Mouse (Mus musculus): ENCODE results near the gene Soga1. TPM values are rescaled to one million over a fixed set of nuclear protein-coding genes. Genes with fewer than 3 reads are reported as not detected.
A peak's percentile ranks its signal among the peaks of the same experiment; 100 is the strongest.

Soga1 gene
- polyA plus RNA-seq, 1 experiment, result 9.8 TPM

DNA sequence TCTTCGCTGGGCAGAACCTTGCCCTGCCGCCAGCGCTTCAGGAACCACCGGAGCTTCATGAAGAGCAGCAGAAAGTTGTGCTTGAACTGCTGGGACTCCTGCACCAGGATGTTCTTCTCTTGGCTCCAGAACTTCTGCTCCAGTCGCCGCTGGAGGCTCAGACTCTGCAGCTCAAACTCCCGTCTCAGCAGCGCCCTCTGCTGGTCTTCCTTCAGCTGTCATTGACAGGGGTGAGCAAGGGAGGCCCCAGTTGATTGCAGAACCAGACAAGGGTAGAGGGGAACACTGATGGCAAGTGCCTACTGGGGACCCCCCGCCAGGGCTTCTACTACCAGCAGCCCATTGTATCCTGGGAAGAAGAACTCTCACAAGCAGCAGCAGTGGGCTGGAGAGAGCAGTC, 48.2 kb downstream of the Soga1 start:
- TF ChIP-seq CTCF (IDR thresholded peaks at IDR 0.05; ENCODE audit: low read depth, low read length) (peak; percentile 92), POLR2A (IDR thresholded peaks at IDR 0.05; ENCODE audit: insufficient read depth, low read length) (no peak), EP300 (IDR thresholded peaks at IDR 0.05; ENCODE audit: insufficient read depth, low read depth, low read length) (no peak)
- 0 out of 2 replicates have a peak overlapping the region, but pooled peaks have one; percentile 2 for H3K9ac ChIP-seq (ENCODE audit: low read depth, poor library complexity, severe bottlenecking)

DNA sequence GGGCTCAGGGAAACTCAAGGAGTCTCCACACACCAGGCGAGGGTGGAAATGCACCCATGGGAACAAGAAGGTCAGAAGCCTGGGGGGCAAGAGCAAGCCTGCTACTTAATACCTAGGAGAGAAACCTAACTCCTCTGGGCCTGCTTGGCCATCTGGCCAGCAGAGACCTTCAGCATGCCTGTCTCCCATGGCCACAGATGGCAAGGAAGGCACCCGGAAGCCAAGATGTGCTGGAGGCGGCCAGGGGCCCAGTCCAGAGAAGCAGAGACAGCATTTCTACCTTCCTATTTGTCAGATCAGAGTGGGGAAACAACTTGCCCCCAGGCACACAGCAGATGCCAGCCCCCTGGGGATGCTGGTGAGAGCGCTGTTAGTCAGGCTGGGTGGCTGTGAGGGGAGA, 50.8 kb downstream of the Soga1 start:
- TF ChIP-seq EP300 (IDR thresholded peaks at IDR 0.05; ENCODE audit: insufficient read depth, low read depth, low read length) (no peak), CTCF (IDR thresholded peaks at IDR 0.05; ENCODE audit: low read depth, low read length) (no peak), POLR2A (IDR thresholded peaks at IDR 0.05; ENCODE audit: insufficient read depth, low read length) (no peak)
- no peaks in the 10 kb centered on the region for H3K27me3 ChIP-seq (ENCODE audit: control insufficient read depth, insufficient read depth, low read length, poor library complexity, severe bottlenecking)
- no peak overlapping the region for H3K9ac ChIP-seq (ENCODE audit: low read depth, poor library complexity, severe bottlenecking)
- H3K27ac ChIP-seq (ENCODE audit: insufficient read depth, low read length), result no peak overlapping the region
- H3K36me3 ChIP-seq (ENCODE audit: control insufficient read depth, insufficient read depth, low read length, poor library complexity, severe bottlenecking), result no peaks in the 10 kb centered on the region
- no peaks in the 10 kb centered on the region for H3K4me1 ChIP-seq (ENCODE audit: control insufficient read depth, insufficient read depth, low read length)
- H3K9me3 ChIP-seq (replicated peaks; ENCODE audit: control insufficient read depth, insufficient read depth, low read length, poor library complexity, severe bottlenecking), result peaks cover 4% of the 10 kb centered on the region
- H3K4me3 ChIP-seq (ENCODE audit: low read depth, low read length), result no peak overlapping the region

More for the DNA sequence above, 48.2 kb downstream of the Soga1 start:
- Histone ChIP-seq H3K4me1 (ENCODE audit: control insufficient read depth, insufficient read depth, low read length) (no peaks in the 10 kb centered on the region), H3K27me3 (ENCODE audit: control insufficient read depth, insufficient read depth, low read length, poor library complexity, severe bottlenecking) (no peaks in the 10 kb centered on the region), H3K36me3 (ENCODE audit: control insufficient read depth, insufficient read depth, low read length, poor library complexity, severe bottlenecking) (no peaks in the 10 kb centered on the region), H3K4me3 (ENCODE audit: low read depth, low read length) (peak overlapping the region; percentile 50), H3K27ac (ENCODE audit: insufficient read depth, low read length) (no peak overlapping the region), H3K9me3 (replicated peaks; ENCODE audit: control insufficient read depth, insufficient read depth, low read length, poor library complexity, severe bottlenecking) (no peaks in the 10 kb centered on the region)

DNA sequence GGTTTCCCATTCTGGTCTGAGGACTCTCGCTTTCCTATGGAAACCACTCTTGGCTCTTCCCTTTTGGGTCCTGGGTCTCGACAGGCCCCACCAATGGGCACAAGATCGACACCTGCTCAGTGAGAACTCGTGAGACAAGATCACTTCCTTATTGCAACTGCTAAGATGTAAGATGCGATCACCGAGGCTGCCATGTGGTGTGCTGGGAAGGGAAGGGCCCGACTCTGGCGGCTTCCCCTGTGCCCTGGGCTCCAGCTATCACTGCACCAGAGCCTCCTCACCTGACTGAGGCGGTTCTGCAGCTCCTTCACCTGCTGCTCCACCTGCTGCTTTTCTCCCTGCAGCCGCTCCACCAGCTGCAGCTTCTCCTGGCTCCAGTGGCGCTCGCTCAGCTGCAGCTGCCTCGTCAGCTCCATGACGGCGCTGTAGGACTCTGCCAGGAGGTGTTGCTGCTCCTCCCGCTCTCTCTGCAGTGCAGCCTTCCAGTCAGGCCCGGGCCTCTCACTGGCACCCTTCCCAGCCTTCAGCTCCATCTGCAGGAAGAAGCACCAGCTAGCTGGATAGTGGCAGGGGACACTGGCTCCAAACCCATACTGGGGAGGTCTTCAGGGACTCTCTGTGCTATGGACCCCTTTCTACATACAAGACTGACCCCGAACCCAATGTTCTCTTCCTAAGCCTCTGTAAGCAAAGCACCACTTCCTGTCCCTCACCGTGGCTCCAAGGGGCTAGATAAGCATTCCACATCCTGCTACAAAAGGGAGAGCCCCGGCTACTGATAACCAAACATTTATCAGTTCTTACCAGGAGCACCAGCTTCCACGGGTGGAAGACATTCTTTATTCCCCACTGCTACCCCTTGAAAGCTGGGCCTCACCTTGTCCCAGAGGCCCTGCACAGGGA, 51.7 kb downstream of the Soga1 start:
- Histone ChIP-seq H3K36me3 (ENCODE audit: control insufficient read depth, insufficient read depth, low read length, poor library complexity, severe bottlenecking) (no peaks in the 10 kb centered on the region), H3K4me1 (ENCODE audit: control insufficient read depth, insufficient read depth, low read length) (no peaks in the 10 kb centered on the region), H3K4me3 (ENCODE audit: low read depth, low read length) (no peak overlapping the region), H3K27me3 (ENCODE audit: control insufficient read depth, insufficient read depth, low read length, poor library complexity, severe bottlenecking) (no peaks in the 10 kb centered on the region), H3K9ac (ENCODE audit: low read depth, poor library complexity, severe bottlenecking) (peak overlapping the region; percentile 30; the same call in 1 of the 2 replicates), H3K27ac (ENCODE audit: insufficient read depth, low read length) (no peak overlapping the region), H3K9me3 (replicated peaks; ENCODE audit: control insufficient read depth, insufficient read depth, low read length, poor library complexity, severe bottlenecking) (peaks cover 4% of the 10 kb centered on the region)
- no peak for TF ChIP-seq POLR2A (IDR thresholded peaks at IDR 0.05; ENCODE audit: insufficient read depth, low read length)
- TF ChIP-seq EP300 (IDR thresholded peaks at IDR 0.05; ENCODE audit: insufficient read depth, low read depth, low read length), result no peak
- no peak for TF ChIP-seq CTCF (IDR thresholded peaks at IDR 0.05; ENCODE audit: low read depth, low read length)

DNA sequence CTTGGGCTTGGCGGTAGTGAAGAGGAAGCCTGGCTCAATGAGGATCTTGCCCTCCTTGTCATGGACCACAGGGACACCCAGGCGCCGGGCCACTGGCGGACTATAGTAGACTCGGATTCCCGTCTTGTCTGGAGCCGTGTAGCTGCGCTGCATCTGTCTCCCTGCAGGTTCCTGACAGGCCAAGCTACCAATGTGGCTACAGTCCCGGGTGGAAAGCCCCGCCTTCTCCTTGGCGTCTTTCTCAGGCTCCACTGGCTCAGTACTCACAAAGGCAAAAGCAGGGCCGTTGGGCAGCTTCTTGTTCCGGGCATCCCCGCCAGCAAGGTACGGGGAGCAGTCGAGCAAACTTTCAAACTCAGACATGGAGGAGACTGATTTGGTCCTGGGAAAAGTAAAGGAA, 57.9 kb downstream of the Soga1 start:
- TF ChIP-seq POLR2A (IDR thresholded peaks at IDR 0.05; ENCODE audit: insufficient read depth, low read length) (no peak), EP300 (IDR thresholded peaks at IDR 0.05; ENCODE audit: insufficient read depth, low read depth, low read length) (no peak), CTCF (IDR thresholded peaks at IDR 0.05; ENCODE audit: low read depth, low read length) (no peak)
- H3K4me3 ChIP-seq (ENCODE audit: low read depth, low read length), result peak overlapping the region; percentile 50
- H3K4me1 ChIP-seq (ENCODE audit: control insufficient read depth, insufficient read depth, low read length), result no peaks in the 10 kb centered on the region
- peaks cover 4% of the 10 kb centered on the region for H3K9me3 ChIP-seq (replicated peaks; ENCODE audit: control insufficient read depth, insufficient read depth, low read length, poor library complexity, severe bottlenecking)
- H3K9ac ChIP-seq (ENCODE audit: low read depth, poor library complexity, severe bottlenecking), result 0 out of 2 replicates have a peak overlapping the region, but pooled peaks have one; percentile 8
- no peaks in the 10 kb centered on the region for H3K36me3 ChIP-seq (ENCODE audit: control insufficient read depth, insufficient read depth, low read length, poor library complexity, severe bottlenecking)
- no peaks in the 10 kb centered on the region for H3K27me3 ChIP-seq (ENCODE audit: control insufficient read depth, insufficient read depth, low read length, poor library complexity, severe bottlenecking)
- H3K27ac ChIP-seq (ENCODE audit: insufficient read depth, low read length), result no peak overlapping the region

DNA sequence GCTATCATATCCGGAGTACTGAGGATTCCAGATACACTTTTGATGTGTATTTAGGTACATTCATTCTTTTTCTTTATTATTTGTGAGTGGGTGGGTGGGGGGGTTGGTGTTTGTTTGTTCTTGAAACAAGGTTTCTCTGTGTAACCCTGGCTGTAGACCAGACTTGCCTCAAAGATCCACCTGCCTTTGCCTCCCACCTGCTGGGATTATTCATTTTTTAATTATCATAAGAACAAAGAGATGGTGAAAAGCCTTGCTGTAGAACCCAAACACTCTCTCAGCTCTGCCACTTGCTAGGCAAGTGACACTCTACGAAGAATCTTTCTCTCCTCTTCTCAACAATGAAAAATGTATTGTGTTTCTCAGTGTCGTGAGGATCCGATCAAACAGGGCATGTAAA, 59.8 kb downstream of the Soga1 start:
- H3K36me3 ChIP-seq (ENCODE audit: control insufficient read depth, insufficient read depth, low read length, poor library complexity, severe bottlenecking), result no peaks in the 10 kb centered on the region
- no peak for TF ChIP-seq POLR2A (IDR thresholded peaks at IDR 0.05; ENCODE audit: insufficient read depth, low read length)
- TF ChIP-seq CTCF (IDR thresholded peaks at IDR 0.05; ENCODE audit: low read depth, low read length), result no peak
- no peak for TF ChIP-seq EP300 (IDR thresholded peaks at IDR 0.05; ENCODE audit: insufficient read depth, low read depth, low read length)
- H3K4me3 ChIP-seq (ENCODE audit: low read depth, low read length), result no peak overlapping the region

More for the DNA sequence above, 59.8 kb downstream of the Soga1 start:
- Histone ChIP-seq H3K27ac (ENCODE audit: insufficient read depth, low read length) (no peak overlapping the region), H3K9ac (ENCODE audit: low read depth, poor library complexity, severe bottlenecking) (no peak overlapping the region), H3K27me3 (ENCODE audit: control insufficient read depth, insufficient read depth, low read length, poor library complexity, severe bottlenecking) (no peaks in the 10 kb centered on the region), H3K4me1 (ENCODE audit: control insufficient read depth, insufficient read depth, low read length) (no peaks in the 10 kb centered on the region), H3K9me3 (replicated peaks; ENCODE audit: control insufficient read depth, insufficient read depth, low read length, poor library complexity, severe bottlenecking) (no peaks in the 10 kb centered on the region)
